Mouse (Mus musculus): ENCODE results near the gene Ckb.
"Not testable (repeated sequence)": the region's sequence is repeated elsewhere in the genome, so short reads cannot be mapped to it uniquely, and the experiment has no call there.

The Ckb gene

GRCm38 (mm10) chr12:111669000-111669788 lies 2.9 kb downstream of the Ckb start:
- no peak for DNase-seq (ENCODE audit: extremely low spot score, low spot score)

GRCm38 (mm10) chr12:111668457-111668912 lies 3.7 kb downstream of the Ckb start:
- DNase-seq (ENCODE audit: extremely low spot score, low spot score) = peak; percentile 96

GRCm38 (mm10) chr12:111667421-111667820 lies 4.7 kb downstream of the Ckb start:
- no peak for DNase-seq (ENCODE audit: extremely low spot score, low spot score)

- DNase-seq (ENCODE audit: extremely low spot score, low spot score) = no peak
Observed at GRCm38 (mm10) chr12:111666380-111666779, 5.8 kb downstream of the Ckb start.

- DNase-seq (ENCODE audit: extremely low spot score, low spot score) = no peak
Observed at GRCm38 (mm10) chr12:111665041-111665880, 6.9 kb downstream of the Ckb start.

- no peak for DNase-seq (ENCODE audit: extremely low spot score, low spot score)
Observed at GRCm38 (mm10) chr12:111664144-111664634, 7.9 kb downstream of the Ckb start.

- DNase-seq (ENCODE audit: extremely low spot score, low spot score) = no peak
Observed at GRCm38 (mm10) chr12:111663228-111664143, 8.7 kb downstream of the Ckb start.

- DNase-seq (ENCODE audit: extremely low spot score, low spot score) = not testable (repeated sequence)
Observed at GRCm38 (mm10) chr12:111661554-111661953, 10.6 kb downstream of the Ckb start.

GRCm38 (mm10) chr12:111660628-111661027 lies 11.5 kb downstream of the Ckb start:
- no peak for DNase-seq (ENCODE audit: extremely low spot score, low spot score)

GRCm38 (mm10) chr12:111659331-111659730 lies 12.8 kb downstream of the Ckb start:
- no peak for DNase-seq (ENCODE audit: extremely low spot score, low spot score)

- no peak for DNase-seq (ENCODE audit: extremely low spot score, low spot score)
Observed at GRCm38 (mm10) chr12:111655695-111656094, 16.4 kb downstream of the Ckb start.

- peak; percentile 66 for DNase-seq (ENCODE audit: extremely low spot score, low spot score)
Observed at GRCm38 (mm10) chr12:111653434-111653833, 18.7 kb downstream of the Ckb start.

- DNase-seq (ENCODE audit: extremely low spot score, low spot score) = no peak
Observed at GRCm38 (mm10) chr12:111652953-111653352, 19.2 kb downstream of the Ckb start.

- DNase-seq (ENCODE audit: extremely low spot score, low spot score) = peak; percentile 66
Observed at GRCm38 (mm10) chr12:111648061-111648645, 24.0 kb downstream of the Ckb start.
